Mouse (Mus musculus): ENCODE measurements around the gene Ccdc69. TPM values are rescaled to one million over a fixed set of nuclear protein-coding genes. Genes with fewer than 3 reads are reported as not detected.

Gene Ccdc69
- polyA plus RNA-seq, 1 experiment = 0.73 TPM

GRCm38 (mm10) chr11:55050837-55051510 lies 27.0 kb downstream of the Ccdc69 start:
- TF ChIP-seq FLI1 (IDR thresholded peaks at IDR 0.05; ENCODE audit: low read length) (no peak), GATA1 (IDR thresholded peaks at IDR 0.05; ENCODE audit: borderline replicate concordance, low read length) (no peak)
- peaks cover 21% of the 10 kb centered on the region for H3K27me3 ChIP-seq (replicated peaks)
- no peaks in the 10 kb centered on the region for H3K36me3 ChIP-seq (replicated peaks; ENCODE audit: low read length)
- H3K4me1 ChIP-seq = peaks cover 5% of the 10 kb centered on the region
- H3K4me3 ChIP-seq (replicated peaks) = no peak overlapping the region
- H3K9me3 ChIP-seq = no peaks in the 10 kb centered on the region

GRCm38 (mm10) chr11:55046600-55046999 lies 31.3 kb downstream of the Ccdc69 start:
- Histone ChIP-seq H3K4me1 (peaks cover 5% of the 10 kb centered on the region), H3K36me3 (replicated peaks; ENCODE audit: low read length) (no peaks in the 10 kb centered on the region), H3K27me3 (replicated peaks) (peaks cover 20% of the 10 kb centered on the region), H3K9me3 (peaks cover 13% of the 10 kb centered on the region), H3K4me3 (replicated peaks) (no peak overlapping the region)
- TF ChIP-seq GATA1 (IDR thresholded peaks at IDR 0.05; ENCODE audit: borderline replicate concordance, low read length) (no peak), FLI1 (IDR thresholded peaks at IDR 0.05; ENCODE audit: low read length) (no peak)

GRCm38 (mm10) chr11:55041348-55041747 lies 36.6 kb downstream of the Ccdc69 start:
- Histone ChIP-seq H3K36me3 (replicated peaks; ENCODE audit: low read length) (no peaks in the 10 kb centered on the region), H3K4me3 (replicated peaks) (no peak overlapping the region), H3K4me1 (no peaks in the 10 kb centered on the region), H3K27me3 (replicated peaks) (peaks cover 37% of the 10 kb centered on the region), H3K9me3 (peaks cover 18% of the 10 kb centered on the region)
- TF ChIP-seq FLI1 (IDR thresholded peaks at IDR 0.05; ENCODE audit: low read length) (no peak), GATA1 (IDR thresholded peaks at IDR 0.05; ENCODE audit: borderline replicate concordance, low read length) (no peak)

GRCm38 (mm10) chr11:55039591-55039990 lies 38.3 kb downstream of the Ccdc69 start:
- Histone ChIP-seq H3K4me1 (0 out of 2 replicates have a peak, but pooled peaks cover 4% of the 10 kb centered on the region), H3K9me3 (peaks cover 18% of the 10 kb centered on the region), H3K27me3 (replicated peaks) (peaks cover 45% of the 10 kb centered on the region), H3K36me3 (replicated peaks; ENCODE audit: low read length) (no peaks in the 10 kb centered on the region), H3K4me3 (replicated peaks) (no peak overlapping the region)
- TF ChIP-seq FLI1 (IDR thresholded peaks at IDR 0.05; ENCODE audit: low read length) (no peak), GATA1 (IDR thresholded peaks at IDR 0.05; ENCODE audit: borderline replicate concordance, low read length) (no peak)

- Histone ChIP-seq H3K27me3 (replicated peaks) (peaks cover 60% of the 10 kb centered on the region), H3K4me1 (peaks cover 25% of the 10 kb centered on the region), H3K9me3 (peaks cover 5% of the 10 kb centered on the region), H3K36me3 (replicated peaks; ENCODE audit: low read length) (no peaks in the 10 kb centered on the region), H3K4me3 (replicated peaks) (no peak overlapping the region)
- TF ChIP-seq GATA1 (IDR thresholded peaks at IDR 0.05; ENCODE audit: borderline replicate concordance, low read length) (no peak), FLI1 (IDR thresholded peaks at IDR 0.05; ENCODE audit: low read length) (no peak)
These were observed 41.3 kb downstream of the Ccdc69 start for GRCm38 (mm10) chr11:55036601-55037000.

- Histone ChIP-seq H3K9me3 (no peaks in the 10 kb centered on the region), H3K36me3 (replicated peaks; ENCODE audit: low read length) (no peaks in the 10 kb centered on the region), H3K4me1 (peaks cover 33% of the 10 kb centered on the region), H3K27me3 (replicated peaks) (peaks cover 79% of the 10 kb centered on the region), H3K4me3 (replicated peaks) (peak within 1 kb of the TSS; percentile 90)
- TF ChIP-seq FLI1 (IDR thresholded peaks at IDR 0.05; ENCODE audit: low read length) = no peak
- TF ChIP-seq GATA1 (IDR thresholded peaks at IDR 0.05; ENCODE audit: borderline replicate concordance, low read length) = no peak
These were observed 44.8 kb downstream of the Ccdc69 start, which contains the start of gene Anxa6 for GRCm38 (mm10) chr11:55033040-55033660. TSS of gene Anxa6 (minus strand) at chr11:55033445.

- no peak for TF ChIP-seq FLI1 (IDR thresholded peaks at IDR 0.05; ENCODE audit: low read length)
- TF ChIP-seq GATA1 (IDR thresholded peaks at IDR 0.05; ENCODE audit: borderline replicate concordance, low read length) = no peak
- no peaks in the 10 kb centered on the region for H3K36me3 ChIP-seq (replicated peaks; ENCODE audit: low read length)
- no peaks in the 10 kb centered on the region for H3K9me3 ChIP-seq
- H3K27me3 ChIP-seq (replicated peaks) = peaks cover 78% of the 10 kb centered on the region
- peak overlapping the region; percentile 42 for H3K4me3 ChIP-seq (replicated peaks)
- peaks cover 33% of the 10 kb centered on the region for H3K4me1 ChIP-seq
These were observed 45.6 kb downstream of the Ccdc69 start for GRCm38 (mm10) chr11:55032286-55032685.

GRCm38 (mm10) chr11:55031991-55032280 lies 46.0 kb downstream of the Ccdc69 start:
- Histone ChIP-seq H3K36me3 (replicated peaks; ENCODE audit: low read length) (no peaks in the 10 kb centered on the region), H3K4me1 (peaks cover 33% of the 10 kb centered on the region), H3K4me3 (replicated peaks) (peak overlapping the region; percentile 62), H3K9me3 (no peaks in the 10 kb centered on the region), H3K27me3 (replicated peaks) (peaks cover 78% of the 10 kb centered on the region)
- TF ChIP-seq FLI1 (IDR thresholded peaks at IDR 0.05; ENCODE audit: low read length) (no peak), GATA1 (IDR thresholded peaks at IDR 0.05; ENCODE audit: borderline replicate concordance, low read length) (no peak)

- Histone ChIP-seq H3K4me1 (peaks cover 35% of the 10 kb centered on the region), H3K4me3 (replicated peaks) (no peak overlapping the region), H3K27me3 (replicated peaks) (peaks cover 82% of the 10 kb centered on the region), H3K9me3 (no peaks in the 10 kb centered on the region), H3K36me3 (replicated peaks; ENCODE audit: low read length) (no peaks in the 10 kb centered on the region)
- no peak for TF ChIP-seq FLI1 (IDR thresholded peaks at IDR 0.05; ENCODE audit: low read length)
- TF ChIP-seq GATA1 (IDR thresholded peaks at IDR 0.05; ENCODE audit: borderline replicate concordance, low read length) = no peak
These were observed 46.5 kb downstream of the Ccdc69 start for GRCm38 (mm10) chr11:55031211-55031990.

- H3K4me3 ChIP-seq (replicated peaks) = no peak overlapping the region
- H3K9me3 ChIP-seq = no peaks in the 10 kb centered on the region
- TF ChIP-seq GATA1 (IDR thresholded peaks at IDR 0.05; ENCODE audit: borderline replicate concordance, low read length) (no peak), FLI1 (IDR thresholded peaks at IDR 0.05; ENCODE audit: low read length) (no peak)
- peaks cover 43% of the 10 kb centered on the region for H3K4me1 ChIP-seq
- no peaks in the 10 kb centered on the region for H3K36me3 ChIP-seq (replicated peaks; ENCODE audit: low read length)
- peaks cover 79% of the 10 kb centered on the region for H3K27me3 ChIP-seq (replicated peaks)
These were observed 49.4 kb downstream of the Ccdc69 start for GRCm38 (mm10) chr11:55028509-55028908.

Data from megakaryocyte, embryonic 14.5 days (primary cell).